Mouse (Mus musculus): ENCODE measurements around the gene Slc37a1.

GRCm38 (mm10) chr17:31245321-31245720 is 41.3 kb upstream of the Slc37a1 start:
- no peak for TF ChIP-seq CTCF (IDR thresholded peaks at IDR 0.05 in 2 of 3, conservative IDR thresholded peaks at IDR 0.05 in 1 of 3; ENCODE audit: control insufficient read depth in 1 of 3, insufficient read depth in 1 of 3, low read depth in 2 of 3, low read length in 3 of 3, poor library complexity in 1 of 3, severe bottlenecking in 1 of 3)
- TF ChIP-seq USF2 (IDR thresholded peaks at IDR 0.05; ENCODE audit: borderline replicate concordance in 1 of 2, insufficient read depth in 1 of 2, low read depth in 1 of 2, low read length in 2 of 2) = no peak
- TF ChIP-seq USF1 (IDR thresholded peaks at IDR 0.05; ENCODE audit: low read depth, low read length) = no peak
- no peak for TF ChIP-seq POLR2A (IDR thresholded peaks at IDR 0.05; ENCODE audit: control insufficient read depth in 1 of 2, insufficient read depth in 1 of 2, low read depth in 1 of 2, low read length in 2 of 2, poor library complexity in 1 of 2)
- TF ChIP-seq EP300 (IDR thresholded peaks at IDR 0.05; ENCODE audit: low read depth in 1 of 2, low read length in 2 of 2) = no peak
- TF ChIP-seq GATA1 (IDR thresholded peaks at IDR 0.05; ENCODE audit: low read depth, low read length) = no peak
- no peak for TF ChIP-seq MAX (IDR thresholded peaks at IDR 0.05; ENCODE audit: low read length)
- TF ChIP-seq MAZ (IDR thresholded peaks at IDR 0.05; ENCODE audit: low read depth, low read length) = no peak

Data from MEL (cell line).